Mouse (Mus musculus) adrenal gland, adult 2 months (tissue): Measurements from ENCODE around the gene Nanos3. TPM values are rescaled to one million over a fixed set of nuclear protein-coding genes. Genes with fewer than 3 reads are reported as not detected.

ENCODE experiments used
- DNase-seq: peaks from one replicate; pipeline ENCODE4 v3.0.0; 2021
- microRNA-seq, 2 experiments: library from miRNA; unstranded; fragments of <30 nt; microRNA quantifications; one replicate each; pipeline ENCODE4 v1.2.0; 2021
- polyA plus RNA-seq: library from polyadenylated mRNA; depleted of rRNA; stranded (reverse); fragments of >200 nt; gene quantifications from 2 replicates; pipeline ENCODE4 v1.2.3, GENCODE M21; 2012; rRNA removed
- total RNA-seq, 2 experiments: library from RNA; stranded (reverse); gene quantifications; 2 replicates each; pipeline ENCODE4 v1.2.3; 2021

Gene Nanos3
- total and polyA plus RNA-seq, 3 experiments = 1.0 to 1.3 (median 1.1) TPM

GRCm38 (mm10) chr8:84127202-84127901 is 57.7 kb downstream of the Nanos3 start:
- DNase-seq = no peak

GRCm38 (mm10) chr8:84126742-84127141 is 58.3 kb downstream of the Nanos3 start:
- no peak for DNase-seq

- DNase-seq = peak; percentile 24
Observed at GRCm38 (mm10) chr8:84125656-84126055, 59.4 kb downstream of the Nanos3 start, which contains the start of gene Podnl1. Gene Podnl1, plus strand, starts transcription at chr8:84125989.

Small RNAs within 50 kb of the gene (microRNA-seq; reads per million reads assigned to microRNA genes)
- gene Gm25110 (0 reads per million in 2 experiments), gene Mir181c (821 to 845 reads per million in 2 experiments), gene Mir181d (669 to 964 reads per million in 2 experiments), gene Mir23a (26,641 to 46,703 reads per million in 2 experiments), gene Mir24-2 (0 reads per million in 2 experiments), gene Mir27a (959 to 1,577 reads per million in 2 experiments), gene Mir3074-2 (0 reads per million in 2 experiments)

Other genes with a start within 250 kb of the Nanos3 start
- 1 to 10 TPM; 1.7 to 1.9 TPM for gene Gm10644, start 230.0 kb downstream of the Nanos3 start, total RNA-seq
- 2.5 and 3.7 TPM in 2 replicates for gene Gm10644, start 230.0 kb downstream of the Nanos3 start, polyA plus RNA-seq
- 1 to 10 TPM; 2.5 to 3.4 TPM for gene Asf1b, start 229.7 kb downstream of the Nanos3 start, total RNA-seq
- gene Asf1b, start 229.7 kb downstream of the Nanos3 start, polyA plus RNA-seq = 13.6 and 15.4 TPM in 2 replicates
- gene Prkaca, start 212.2 kb downstream of the Nanos3 start, total RNA-seq = 100 to 1,000 TPM; 269 to 327 TPM
- gene Prkaca, start 212.2 kb downstream of the Nanos3 start, polyA plus RNA-seq = 125 and 154 TPM in 2 replicates
- 10 to 100 TPM; 27.1 to 45.3 TPM for gene Samd1, start 187.5 kb downstream of the Nanos3 start, total RNA-seq
- gene Samd1, start 187.5 kb downstream of the Nanos3 start, polyA plus RNA-seq = 32.1 and 37.6 TPM in 2 replicates
- under 1 TPM; 0.21 to 0.46 TPM for gene 1700067K01Rik, start 183.7 kb downstream of the Nanos3 start, total RNA-seq
- 0.13 and 0.66 TPM in 2 replicates for gene 1700067K01Rik, start 183.7 kb downstream of the Nanos3 start, polyA plus RNA-seq
- gene 2210011C24Rik, start 173.0 kb downstream of the Nanos3 start, total RNA-seq = not detected
- 0.19 and 0.87 TPM in 2 replicates for gene 2210011C24Rik, start 173.0 kb downstream of the Nanos3 start, polyA plus RNA-seq
- gene Palm3, start 163.7 kb downstream of the Nanos3 start, total RNA-seq = 1 to 10 TPM in 1 of 2 experiments, under 1 TPM in 1; 0.26 to 2.5 TPM
- 0.59 and 1.2 TPM in 2 replicates for gene Palm3, start 163.7 kb downstream of the Nanos3 start, polyA plus RNA-seq
- 1 to 10 TPM; 2.0 to 2.5 TPM for gene Il27ra, start 142.6 kb downstream of the Nanos3 start, total RNA-seq
- gene Il27ra, start 142.6 kb downstream of the Nanos3 start, polyA plus RNA-seq = 2.0 and 2.7 TPM in 2 replicates
- gene Rln3, start 140.2 kb downstream of the Nanos3 start, total RNA-seq = not detected
- 0.36 and 0.46 TPM in 2 replicates for gene Rln3, start 140.2 kb downstream of the Nanos3 start, polyA plus RNA-seq
- gene Gm10643, start 120.1 kb downstream of the Nanos3 start, total RNA-seq = 1 to 10 TPM; 1.6 to 4.1 TPM
- gene Gm10643, start 120.1 kb downstream of the Nanos3 start, polyA plus RNA-seq = 0.36 and 0.55 TPM in 2 replicates
- 10 to 100 TPM; 17.1 to 19.9 TPM for gene Rfx1, start 118.4 kb downstream of the Nanos3 start, total RNA-seq
- gene Rfx1, start 118.4 kb downstream of the Nanos3 start, polyA plus RNA-seq = 34.5 and 36.6 TPM in 2 replicates
- 10 to 100 TPM; 14.4 to 18.2 TPM for gene Dcaf15, start 80.4 kb downstream of the Nanos3 start, total RNA-seq
- 60.2 and 62.7 TPM in 2 replicates for gene Dcaf15, start 80.4 kb downstream of the Nanos3 start, polyA plus RNA-seq
- gene Podnl1, start 59.2 kb downstream of the Nanos3 start, total RNA-seq = under 1 TPM; 0.23 to 0.31 TPM
- 2.4 and 2.5 TPM in 2 replicates for gene Podnl1, start 59.2 kb downstream of the Nanos3 start, polyA plus RNA-seq
- 10 to 100 TPM; 28.5 to 39.0 TPM for gene Cc2d1a, start 37.3 kb downstream of the Nanos3 start, total RNA-seq
- gene Cc2d1a, start 37.3 kb downstream of the Nanos3 start, polyA plus RNA-seq = 35.8 and 37.1 TPM in 2 replicates
- under 1 TPM; 0.17 to 0.35 TPM for gene 4930432K21Rik, start 37.2 kb downstream of the Nanos3 start, total RNA-seq
- gene 4930432K21Rik, start 37.2 kb downstream of the Nanos3 start, polyA plus RNA-seq = 0.44 and 0.48 TPM in 2 replicates
- gene Zswim4, start 51.8 kb upstream of the Nanos3 start, total RNA-seq = 10 to 100 TPM; 31.4 to 55.6 TPM
- gene Zswim4, start 51.8 kb upstream of the Nanos3 start, polyA plus RNA-seq = 66.3 and 76.1 TPM in 2 replicates
- gene D8Ertd738e, start 64.5 kb upstream of the Nanos3 start, total RNA-seq = 100 to 1,000 TPM; 268 to 291 TPM
- gene D8Ertd738e, start 64.5 kb upstream of the Nanos3 start, polyA plus RNA-seq = 58.8 and 67.3 TPM in 2 replicates
- 10 to 100 TPM; 27.9 to 38.1 TPM for gene Mri1, start 72.1 kb upstream of the Nanos3 start, total RNA-seq
- 239 and 243 TPM in 2 replicates for gene Mri1, start 72.1 kb upstream of the Nanos3 start, polyA plus RNA-seq
- gene Ccdc130, start 85.2 kb upstream of the Nanos3 start, total RNA-seq = 10 to 100 TPM; 19.3 to 25.8 TPM
- 15.9 and 16.5 TPM in 2 replicates for gene Ccdc130, start 85.2 kb upstream of the Nanos3 start, polyA plus RNA-seq
- 1 to 10 TPM; 5.6 to 7.8 TPM for gene Cacna1a, start 203.2 kb upstream of the Nanos3 start, total RNA-seq
- 28.8 and 41.6 TPM in 2 replicates for gene Cacna1a, start 203.2 kb upstream of the Nanos3 start, polyA plus RNA-seq